Mouse (Mus musculus): ENCODE measurements around the gene D230025D16Rik.

Gene D230025D16Rik

DNA sequence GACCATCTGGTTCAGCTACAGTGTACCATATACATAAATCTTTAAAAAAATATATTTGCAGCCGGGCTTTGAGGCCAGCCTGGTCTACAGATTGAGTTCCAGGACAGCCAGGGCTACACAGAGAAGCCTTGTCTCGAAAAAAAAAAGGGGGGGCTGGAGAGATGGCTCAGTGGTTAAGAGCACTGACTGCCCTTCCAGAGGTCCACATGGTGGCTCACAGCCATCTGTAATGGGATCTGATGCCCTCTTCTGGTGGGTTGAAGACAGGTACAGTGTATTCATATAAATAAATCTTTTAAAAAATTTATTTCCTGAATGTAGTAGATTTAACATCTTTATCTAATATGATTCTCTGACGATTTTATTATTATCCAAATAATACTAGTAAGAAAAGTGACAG is 66.9 kb downstream of the D230025D16Rik start:
- 61% methylated on average over 3 of the region's 3 CpGs for WGBS

DNA sequence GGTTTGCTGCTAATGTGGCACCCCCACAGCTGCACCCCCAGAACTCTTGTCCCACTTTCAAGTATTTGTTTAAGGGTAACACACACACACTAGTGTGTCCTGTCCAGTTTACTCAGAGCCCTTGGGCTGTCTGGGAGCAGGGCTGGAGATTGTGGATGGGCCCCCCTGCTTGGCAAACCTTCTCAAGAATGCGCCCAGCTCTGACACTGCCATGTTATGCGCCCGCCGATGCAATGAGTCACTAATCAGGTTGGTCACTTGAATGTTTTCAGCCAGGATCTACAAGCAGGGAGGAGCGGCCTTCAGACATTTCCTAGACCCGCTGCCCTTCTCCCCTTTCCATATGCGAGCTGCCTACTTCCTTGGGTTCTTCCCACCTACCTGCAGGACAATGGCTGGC is 67.5 kb downstream of the D230025D16Rik start:
- 85% methylated on average over 7 of the region's 7 CpGs for WGBS

DNA sequence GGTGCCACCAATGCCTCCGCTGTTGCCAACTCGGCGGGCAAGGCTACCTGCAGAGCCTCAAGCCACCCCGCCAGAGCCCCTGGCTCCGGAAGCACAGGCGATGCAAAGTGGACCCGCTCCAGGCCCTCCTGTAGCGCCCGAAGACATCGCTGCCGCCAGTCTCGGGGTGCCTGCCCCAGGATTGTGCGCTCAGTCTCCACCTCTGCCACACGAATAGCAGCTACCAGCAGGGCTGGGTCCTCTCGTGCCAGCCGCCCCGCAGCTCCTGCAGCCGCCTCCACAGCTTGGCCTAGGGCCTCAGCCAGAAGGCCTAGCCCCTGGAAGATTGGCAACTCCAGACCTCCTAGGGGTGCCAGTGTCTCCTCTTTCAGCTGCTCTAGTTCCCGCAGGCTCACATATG is 68.5 kb downstream of the D230025D16Rik start:
- WGBS: 81% methylated on average over 19 of the region's 19 CpGs

DNA sequence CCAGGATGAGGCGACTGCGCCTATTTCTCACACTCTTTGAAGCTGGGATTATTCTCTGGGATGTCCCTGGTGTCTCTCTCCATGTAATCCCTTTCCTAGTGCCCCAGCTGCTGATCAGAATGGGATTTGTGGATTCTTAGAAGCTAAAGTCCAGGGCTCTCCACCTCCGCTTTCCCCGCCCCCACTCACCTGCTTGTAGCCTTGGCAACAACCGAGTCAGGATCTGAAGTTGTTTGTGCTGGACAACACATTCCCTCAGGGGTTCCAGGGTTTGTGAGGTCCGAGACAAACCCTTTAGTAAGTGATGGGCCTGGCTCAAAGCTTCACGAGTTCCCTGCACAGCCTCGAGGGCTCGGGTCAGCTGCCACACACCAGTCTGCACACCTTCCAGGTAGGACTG is 69.8 kb downstream of the D230025D16Rik start:
- WGBS: 66% methylated on average over 9 of the region's 9 CpGs

DNA sequence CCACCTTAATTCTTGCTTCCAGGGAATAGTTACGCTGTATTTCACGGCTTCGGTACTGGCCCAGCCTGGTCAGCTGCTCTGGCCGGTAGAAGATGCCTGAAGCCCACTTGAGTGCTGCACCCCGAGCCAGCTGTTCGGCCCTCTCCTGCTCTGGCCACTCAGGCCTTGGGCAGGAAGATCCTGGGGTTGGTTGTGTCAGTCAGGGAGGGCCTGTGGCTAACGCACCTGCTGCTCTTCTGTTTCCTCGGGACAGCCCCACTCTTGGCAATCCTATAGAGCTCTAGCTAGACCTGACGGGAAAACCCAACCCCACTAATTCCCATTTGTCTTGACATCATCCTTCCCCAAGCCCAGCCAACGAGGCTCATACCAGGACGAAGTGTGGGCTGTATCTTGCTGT is 70.3 kb downstream of the D230025D16Rik start:
- WGBS: 67% methylated on average over 11 of the region's 11 CpGs

- 69% methylated on average over 11 of the region's 11 CpGs for WGBS
These were observed 71.1 kb downstream of the D230025D16Rik start, which contains the start of gene Exoc3l for GRCm38 (mm10) chr8:105295895-105296573. Gene Exoc3l (minus strand): TSS chr8:105296101.

GRCm38 (mm10) chr8:105297511-105298192 is 72.7 kb downstream of the D230025D16Rik start, which contains the start of gene E2f4:
Gene E2f4 (plus strand): TSS chr8:105297663.
- WGBS: under 1% methylated on average over 58 of the region's 58 CpGs

GRCm38 (mm10) chr8:105298351-105299252 is 73.7 kb downstream of the D230025D16Rik start:
- 45% methylated on average over 18 of the region's 18 CpGs for WGBS

DNA sequence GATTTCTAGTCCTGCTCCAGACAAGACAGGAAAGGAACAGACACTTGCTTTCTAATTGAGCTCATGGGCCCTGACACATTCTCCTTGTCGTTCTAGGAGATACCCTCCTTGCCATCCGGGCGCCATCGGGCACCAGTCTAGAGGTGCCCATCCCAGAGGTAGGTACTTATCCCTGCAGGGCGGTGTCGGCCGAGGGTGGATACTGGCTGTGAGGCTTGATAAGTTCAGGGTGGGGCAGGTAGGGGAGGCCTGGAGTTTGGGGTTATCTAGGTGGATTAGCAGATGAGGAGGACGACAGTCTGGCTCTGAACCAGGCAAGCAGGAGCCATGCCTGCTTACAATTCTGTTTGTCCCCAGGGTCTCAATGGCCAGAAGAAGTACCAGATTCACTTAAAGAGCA is 75.0 kb downstream of the D230025D16Rik start:
- 94% methylated on average over 8 of the region's 8 CpGs for WGBS
